Mouse (Mus musculus): ENCODE measurements around the gene Ap1b1.

DNA sequence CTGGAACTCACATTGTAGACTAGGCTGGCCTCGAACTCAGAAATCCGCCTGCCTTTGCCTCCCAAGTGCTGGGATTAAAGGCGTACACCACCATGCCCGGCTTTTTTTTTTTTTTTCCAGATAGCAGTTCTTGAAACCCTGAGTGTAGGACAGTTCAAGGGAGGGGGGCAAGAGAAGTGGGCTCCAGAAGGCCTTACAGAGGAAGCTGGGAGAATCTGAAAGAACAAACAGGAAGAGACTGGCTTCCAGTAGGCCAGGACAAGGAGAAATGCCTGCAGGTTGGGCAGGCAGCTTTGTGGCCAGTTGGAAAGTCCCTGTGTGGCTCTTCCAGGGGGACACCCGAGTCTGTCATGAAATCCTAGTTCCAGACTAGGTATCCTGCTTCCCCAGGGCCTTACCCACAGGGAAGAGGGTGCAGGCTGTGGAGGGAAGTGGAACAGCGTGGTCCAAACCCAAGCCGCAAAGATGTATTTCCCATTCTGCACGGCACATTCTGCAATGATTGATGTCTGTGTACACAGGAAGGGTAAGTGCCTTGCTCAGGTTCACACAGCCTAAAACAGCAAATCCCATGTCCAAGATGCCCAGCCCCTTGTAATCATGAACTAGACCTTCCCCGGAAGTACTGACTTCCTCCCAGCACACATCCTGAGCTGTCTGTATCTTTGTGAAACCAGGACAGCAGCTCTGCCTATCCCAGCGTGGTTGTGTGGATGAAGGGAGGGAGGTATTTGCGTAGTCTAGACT, 12.1 kb upstream of the Ap1b1 start:
- TF ChIP-seq CTCF (IDR thresholded peaks at IDR 0.05; ENCODE audit: low read depth, low read length) (no peak), POLR2A (IDR thresholded peaks at IDR 0.05; ENCODE audit: borderline replicate concordance, low read depth, low read length) (no peak)

All from bone marrow macrophage, adult 2 months (primary cell).